Mouse (Mus musculus) left cerebral cortex, adult 11 months (tissue): ENCODE results near the gene Stk26.

Experiments
- DNase-seq: peaks from one replicate; pipeline ENCODE4 v3.0.0; 2022; ENCODE audit warnings: low spot score

The Stk26 gene

DNA sequence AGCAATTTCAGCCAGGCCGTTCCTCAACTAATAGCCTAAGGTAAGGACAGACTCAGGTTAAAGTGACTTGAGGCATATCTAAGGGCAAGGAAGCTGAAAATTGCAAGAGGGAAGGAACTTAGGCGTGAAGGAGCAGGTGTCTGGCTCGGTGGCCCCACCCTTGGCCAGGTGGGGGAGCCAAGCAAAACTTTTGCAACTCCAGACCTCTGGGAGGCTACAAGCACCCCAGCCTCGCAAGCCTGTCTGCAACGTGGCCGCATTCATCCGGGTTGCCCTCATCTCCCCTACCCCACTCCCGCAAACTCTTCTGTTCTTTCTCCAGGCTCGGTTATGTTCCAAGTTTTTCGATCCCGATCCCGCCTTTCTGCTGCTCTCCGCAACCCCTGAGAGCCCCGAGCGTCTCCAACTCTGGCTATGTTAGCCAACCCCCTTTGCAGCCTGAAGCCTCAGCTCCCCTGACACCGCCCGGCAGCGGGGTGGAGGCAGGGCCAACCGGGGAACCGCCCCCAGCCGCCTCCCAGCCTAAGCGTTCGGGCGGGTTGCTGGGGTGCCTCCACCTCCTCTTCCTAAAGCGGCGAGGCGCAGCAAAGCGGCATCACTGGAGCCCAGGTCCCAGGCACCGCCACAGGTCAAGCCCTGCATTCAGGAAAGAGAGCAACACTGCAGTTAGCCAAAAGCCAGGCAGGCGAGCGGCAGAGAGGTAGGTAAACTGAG lies at the start of gene Stk26:
Stk26 (plus strand) TSS at position 201 of the 714 bp plus-strand sequence.
- DNase-seq, result no peak

DNA sequence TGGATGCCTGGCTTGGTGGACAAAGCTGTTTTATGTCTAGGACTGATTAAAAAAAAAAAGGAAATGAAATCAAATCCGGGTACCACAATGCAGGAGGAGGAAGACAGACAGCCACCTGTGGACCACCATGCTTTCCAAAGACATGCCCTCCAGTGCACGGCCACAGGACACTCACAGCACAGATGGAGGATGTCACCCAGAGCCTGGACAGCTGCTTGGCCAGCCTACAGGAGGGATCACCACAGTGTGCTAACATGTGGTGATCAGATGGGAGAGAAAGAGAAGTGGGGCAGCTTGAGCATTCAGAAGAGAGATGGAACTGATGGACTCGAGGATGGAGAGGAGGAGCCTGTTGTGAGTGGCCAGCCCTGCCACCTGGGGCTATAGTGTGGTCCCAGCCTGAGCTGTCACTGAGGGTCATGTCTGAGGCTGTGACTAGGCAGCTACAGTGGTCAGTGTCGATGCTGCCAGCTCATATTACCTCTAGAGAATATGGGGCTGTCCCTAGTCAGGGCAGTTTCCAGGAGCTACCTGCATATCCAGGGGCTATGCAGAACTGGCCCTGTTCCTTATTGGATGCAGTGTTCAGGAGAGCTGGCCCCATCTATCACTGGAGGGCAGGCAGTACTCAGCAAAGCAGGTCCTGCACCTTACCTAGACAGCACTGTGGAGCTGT lies 47.7 kb upstream of the Stk26 start:
- no peak for DNase-seq

DNA sequence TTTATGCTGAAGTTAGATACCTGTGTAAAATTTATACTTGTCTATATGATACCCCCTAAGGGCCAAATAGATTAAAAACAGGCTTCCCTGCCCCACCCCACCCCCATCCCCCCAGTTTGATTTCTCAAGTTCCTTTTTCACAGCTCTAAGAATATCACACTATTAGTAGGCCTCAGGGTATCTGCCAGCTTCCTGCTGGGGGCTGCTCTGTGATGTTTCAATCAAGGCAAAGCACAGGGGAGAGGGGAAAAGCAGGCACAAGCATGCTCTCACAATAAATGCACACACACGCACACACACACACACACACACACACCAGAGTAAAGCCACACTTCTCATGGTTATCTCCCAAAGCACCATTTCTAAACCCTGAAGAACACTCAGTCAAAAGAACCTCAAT lies 43.0 kb upstream of the Stk26 start:
- no peak for DNase-seq

DNA sequence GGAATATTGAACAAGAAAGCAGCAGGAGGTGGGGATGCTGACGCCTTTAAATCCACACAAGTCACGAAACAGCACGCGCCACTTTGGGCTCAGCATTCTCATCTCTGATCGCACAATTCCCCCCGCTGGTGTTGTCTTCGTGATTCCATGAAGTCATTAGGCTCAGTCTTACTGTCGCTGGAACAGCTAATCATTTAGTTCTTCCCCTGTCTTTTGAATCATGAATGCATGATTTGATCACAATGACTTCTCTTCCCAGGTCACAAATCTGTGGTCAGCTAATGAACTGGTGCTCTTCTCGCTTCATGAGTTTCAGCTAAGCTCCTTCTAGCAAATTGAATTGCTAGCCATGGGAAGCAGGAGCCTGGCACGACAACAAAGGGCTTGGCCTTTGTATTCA lies 42.3 kb upstream of the Stk26 start:
- no peak for DNase-seq

DNA sequence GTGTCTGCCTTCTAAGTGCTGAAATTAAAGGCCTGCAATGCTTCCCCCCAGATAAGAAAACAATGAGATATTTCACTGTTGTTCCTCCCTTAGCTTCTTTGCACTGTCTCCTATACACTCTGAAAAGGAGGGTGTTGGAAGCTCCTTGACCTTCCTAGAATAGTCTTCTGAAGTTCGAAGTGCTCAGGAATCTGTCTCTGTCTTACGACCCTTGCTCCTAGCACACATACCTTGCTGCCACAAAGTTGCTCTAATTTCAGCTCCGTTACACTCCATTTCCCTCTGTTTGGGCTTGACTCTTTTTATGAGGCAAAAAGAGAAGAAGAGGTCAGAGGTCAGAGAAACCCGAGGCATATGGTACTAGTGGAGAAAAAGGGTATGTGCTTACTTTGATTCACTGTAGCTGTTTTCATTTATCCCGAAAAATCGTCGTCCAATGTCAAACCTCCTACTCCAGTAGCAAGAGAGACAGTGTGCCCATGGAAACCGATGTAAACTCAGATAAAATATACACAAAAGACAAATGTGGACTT lies 41.1 kb upstream of the Stk26 start:
- DNase-seq, result no peak

DNA sequence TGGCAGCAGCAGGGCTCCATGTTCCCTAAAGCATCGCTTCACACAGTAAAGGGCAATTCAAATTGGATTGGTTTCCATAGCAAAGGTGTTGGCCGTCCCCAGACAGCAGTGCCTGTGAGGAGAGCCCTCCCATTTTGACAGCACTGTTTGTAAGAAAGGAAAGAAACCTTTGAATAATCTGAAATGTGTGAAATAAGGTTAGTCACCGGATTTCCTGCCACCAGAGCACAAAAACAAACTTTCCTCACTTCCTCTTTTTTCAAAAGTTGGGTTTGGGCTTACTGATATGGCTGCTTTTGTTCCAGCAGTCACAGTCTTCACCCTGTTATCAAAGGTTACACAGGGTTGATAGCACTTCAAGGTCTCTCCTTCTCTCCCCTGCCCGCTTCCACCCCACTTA lies 35.2 kb upstream of the Stk26 start:
- no peak for DNase-seq

DNA sequence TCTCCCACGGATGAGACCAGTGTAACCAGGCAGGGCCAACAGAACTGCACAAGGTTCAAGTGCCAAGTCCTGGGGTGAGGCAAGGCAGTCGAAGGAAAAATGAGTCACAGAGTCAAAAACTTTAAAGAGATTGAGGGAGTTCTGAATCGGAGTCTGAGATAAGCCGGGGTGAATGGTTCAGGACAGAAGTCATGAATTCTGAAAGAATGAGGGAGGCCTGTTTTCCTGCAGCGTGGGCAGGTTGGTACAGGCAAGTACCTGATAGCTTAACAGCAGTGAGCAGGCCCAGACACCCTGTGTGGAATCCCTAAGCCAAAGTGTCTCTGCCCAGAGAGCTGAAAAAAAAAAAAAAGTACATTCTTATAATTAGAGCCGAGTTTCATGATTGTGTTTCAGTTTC lies 17.0 kb upstream of the Stk26 start:
- DNase-seq, result no peak

DNA sequence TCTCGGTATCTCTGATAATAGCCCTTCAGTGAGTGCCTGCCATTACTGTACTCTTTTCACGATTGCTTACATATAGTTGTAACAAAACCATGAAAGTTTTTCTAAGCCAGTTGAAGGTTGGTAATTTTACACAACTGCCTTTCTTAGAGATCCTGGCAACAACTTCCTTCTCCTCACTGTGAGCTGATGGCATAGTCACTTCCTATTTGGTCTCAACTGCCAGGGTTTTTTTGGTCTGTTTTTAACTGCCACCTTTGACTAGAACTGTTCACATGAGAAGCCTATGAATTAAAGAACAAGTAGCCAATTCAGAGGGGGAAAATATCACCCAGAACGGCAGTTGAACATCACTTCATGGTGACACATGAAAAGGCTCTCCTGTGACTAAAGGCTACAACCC lies 5.3 kb upstream of the Stk26 start:
- no peak for DNase-seq

DNA sequence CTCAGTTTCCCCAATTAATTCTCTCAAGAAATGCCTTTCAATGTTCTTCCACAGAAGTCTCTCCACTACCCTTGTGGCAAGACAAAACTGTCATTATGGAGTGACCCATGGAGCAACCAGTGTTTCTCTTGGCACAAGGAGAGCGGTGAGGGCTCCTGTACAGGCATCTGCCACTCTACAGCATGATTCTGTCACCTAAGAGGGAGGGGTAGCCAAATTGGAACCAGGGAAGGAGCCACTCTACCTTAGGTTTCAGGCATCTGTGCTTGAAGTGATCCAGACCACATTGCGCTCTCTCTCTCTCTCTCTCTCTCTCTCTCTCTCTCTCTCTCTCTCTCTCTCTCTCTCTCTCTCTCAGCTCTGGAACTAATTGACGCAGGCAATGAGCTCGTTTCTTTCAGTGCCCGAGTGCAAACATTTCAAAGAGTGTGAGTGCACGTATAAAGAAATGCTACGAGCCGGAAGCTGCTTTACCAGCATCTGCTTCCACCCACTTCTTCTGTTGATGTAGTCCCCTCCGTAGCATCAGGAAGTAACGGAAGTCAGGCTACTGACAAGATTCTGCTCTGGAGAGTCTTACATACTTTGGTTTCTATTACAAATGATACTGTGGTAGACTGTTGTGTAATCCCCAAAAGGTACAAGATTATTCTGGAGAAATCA lies 4.7 kb upstream of the Stk26 start:
- no peak for DNase-seq

DNA sequence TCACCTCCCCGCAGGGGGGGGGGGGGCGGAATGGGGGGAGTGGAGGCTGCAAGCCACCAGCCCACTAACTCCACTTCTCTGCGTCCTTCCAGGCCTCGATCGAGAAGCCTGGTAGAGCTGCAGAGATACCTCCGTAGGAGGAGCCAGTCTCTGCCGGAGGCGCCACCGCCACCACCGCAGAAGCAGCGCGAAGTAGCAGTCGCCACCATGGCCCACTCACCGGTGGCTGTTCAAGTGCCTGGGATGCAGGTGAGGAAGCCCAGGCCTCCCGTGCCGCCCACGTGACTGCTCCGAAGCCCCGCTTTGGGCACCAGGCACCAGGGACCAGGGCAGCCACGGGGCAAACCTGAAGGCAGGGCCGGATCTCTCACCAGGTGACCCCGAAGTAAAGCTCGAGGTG lies 740 bp downstream of the Stk26 start:
- no peak for DNase-seq

DNA sequence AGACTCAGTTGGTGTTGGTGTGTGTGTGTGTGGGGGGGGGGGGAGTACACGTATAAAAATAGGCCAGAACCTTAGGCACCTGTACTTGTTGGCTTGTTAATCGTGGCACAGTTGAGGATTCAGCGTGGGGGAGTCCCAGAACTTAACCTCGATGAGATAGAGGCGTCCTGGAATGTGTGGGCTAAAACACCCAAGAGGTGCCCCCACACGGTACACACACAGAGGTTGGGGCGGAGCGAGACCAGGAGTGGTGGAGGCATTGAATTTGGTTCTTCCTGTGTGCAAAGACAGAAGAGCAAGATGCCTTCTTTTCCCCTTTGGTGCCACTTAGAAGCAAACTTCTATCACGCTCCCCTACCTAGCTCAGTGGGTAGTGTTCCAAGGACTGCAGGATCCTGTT lies 1.2 kb downstream of the Stk26 start:
- DNase-seq, result no peak

DNA sequence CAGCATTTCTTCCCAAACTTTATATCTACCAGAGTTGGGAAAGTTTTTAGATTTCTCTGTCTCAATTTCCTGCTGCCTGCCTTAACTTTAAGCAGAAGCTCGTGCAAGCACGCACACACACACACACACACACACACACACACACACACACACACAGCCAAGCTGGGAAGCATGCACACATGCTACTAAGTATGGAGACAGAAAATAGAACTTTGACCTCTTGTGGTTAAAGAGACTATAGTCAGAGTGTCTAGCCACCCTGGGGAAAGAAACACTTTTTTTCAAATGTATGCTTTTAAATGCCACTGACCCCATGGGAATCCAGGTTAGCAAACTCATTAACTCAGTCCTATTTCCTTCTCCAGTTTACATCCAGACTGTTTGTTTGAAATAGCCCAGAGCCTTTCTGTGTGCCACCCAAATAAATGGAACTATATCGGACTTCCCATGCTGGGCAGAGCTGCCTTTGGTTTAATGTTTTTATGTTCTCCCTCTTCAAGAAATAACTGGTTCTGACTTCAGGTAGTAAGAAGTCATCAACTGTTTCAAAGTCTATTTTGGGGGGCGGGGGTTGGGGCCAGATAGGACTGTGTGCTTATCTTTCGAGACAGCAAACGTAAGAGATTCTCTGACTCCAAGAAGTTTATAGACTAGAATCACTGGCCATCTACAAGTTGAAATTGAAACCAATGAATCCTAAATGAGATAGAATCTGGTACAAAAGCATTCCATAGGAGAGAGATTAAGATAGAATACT lies 9.8 kb downstream of the Stk26 start:
- DNase-seq, result no peak

DNA sequence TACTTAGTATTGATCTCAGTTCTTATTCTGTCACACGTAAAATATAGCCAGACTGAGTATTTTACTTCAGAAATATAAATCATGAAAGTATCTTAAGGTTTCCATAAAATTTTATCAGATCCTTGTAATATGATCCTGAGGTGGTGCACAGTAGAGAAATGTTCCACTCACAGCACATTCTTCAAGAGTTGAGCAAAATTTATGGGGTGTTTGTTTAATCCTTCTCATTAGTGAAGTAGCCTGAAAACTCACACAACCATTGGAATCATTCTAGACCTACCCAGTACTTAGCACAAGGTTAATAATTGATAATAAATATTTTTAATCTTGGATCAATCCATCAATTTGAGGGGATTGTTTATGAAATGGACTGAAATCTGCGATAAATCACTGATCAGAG lies 22.9 kb downstream of the Stk26 start:
- DNase-seq, result no peak

DNA sequence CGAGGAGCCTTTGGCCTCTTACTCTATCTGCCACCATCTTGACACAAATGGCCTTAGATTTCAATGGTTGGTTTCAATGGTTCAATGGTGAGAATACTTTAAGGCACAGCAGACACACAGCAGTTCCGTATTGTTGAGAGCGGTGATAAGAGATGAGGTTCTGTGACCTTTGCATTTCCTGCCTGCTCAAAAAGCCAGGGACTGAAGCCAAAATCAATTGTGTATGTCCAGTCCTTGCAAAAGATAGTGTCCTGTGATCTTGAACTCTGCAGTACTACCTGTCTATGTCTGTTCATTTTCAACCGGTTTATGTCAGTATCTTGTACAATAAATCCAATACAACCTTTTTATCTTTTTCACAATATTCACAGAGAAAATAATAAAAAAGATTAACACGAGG lies 23.9 kb downstream of the Stk26 start:
- DNase-seq, result no peak

DNA sequence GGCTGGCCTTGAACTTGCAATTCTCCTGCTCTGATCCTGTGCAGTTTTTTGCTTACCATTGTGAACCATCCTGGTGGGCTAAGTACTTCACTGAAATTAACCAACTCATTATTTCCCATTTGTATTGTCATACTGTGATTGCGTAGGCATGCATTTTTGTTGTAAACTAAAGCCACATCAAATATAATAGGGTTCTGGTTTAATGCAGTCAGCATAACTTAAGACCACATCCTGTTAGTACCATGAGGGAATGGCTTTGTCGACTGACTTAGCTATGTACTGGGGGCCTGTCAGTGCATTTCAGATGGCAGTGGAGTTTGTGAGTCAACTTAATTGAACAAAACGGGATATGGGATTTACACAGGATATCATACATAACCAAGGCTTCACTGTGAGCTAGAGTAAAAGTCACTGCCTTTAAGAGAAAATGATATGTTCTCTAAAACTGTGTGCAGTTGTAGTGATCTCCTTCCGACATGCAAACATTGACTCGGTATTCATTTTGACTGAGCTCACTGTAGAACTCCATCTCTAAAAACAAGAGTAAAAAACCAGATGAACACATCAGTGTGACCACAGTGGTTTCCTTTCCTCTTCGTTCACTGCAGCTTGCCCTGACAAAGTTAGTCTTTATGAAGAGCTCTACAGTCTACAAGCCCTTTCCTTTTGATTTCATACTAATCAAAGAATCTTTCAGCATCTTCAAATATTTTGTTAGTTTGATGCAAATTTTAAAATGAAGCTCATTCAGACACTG lies 33.6 kb downstream of the Stk26 start:
- DNase-seq, result no peak

DNA sequence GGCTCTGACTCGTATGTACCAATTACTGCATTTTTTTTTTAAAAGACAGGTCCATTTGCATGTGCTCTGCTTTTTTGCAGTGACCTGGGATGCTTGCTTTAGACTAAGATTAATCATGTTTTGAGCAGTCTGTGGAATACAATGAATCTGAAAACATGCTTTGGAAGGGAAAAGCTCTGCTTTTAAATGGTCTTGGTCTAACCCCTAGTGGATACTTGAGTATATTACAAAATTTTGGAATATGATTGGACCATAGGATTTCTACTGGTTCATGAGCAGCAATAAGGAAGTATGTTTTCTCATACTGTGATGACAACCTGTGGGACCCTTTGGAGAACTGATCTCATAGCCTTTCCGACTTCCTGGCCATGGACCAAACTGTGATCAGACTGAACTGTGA lies 47.2 kb downstream of the Stk26 start:
- no peak for DNase-seq

DNA sequence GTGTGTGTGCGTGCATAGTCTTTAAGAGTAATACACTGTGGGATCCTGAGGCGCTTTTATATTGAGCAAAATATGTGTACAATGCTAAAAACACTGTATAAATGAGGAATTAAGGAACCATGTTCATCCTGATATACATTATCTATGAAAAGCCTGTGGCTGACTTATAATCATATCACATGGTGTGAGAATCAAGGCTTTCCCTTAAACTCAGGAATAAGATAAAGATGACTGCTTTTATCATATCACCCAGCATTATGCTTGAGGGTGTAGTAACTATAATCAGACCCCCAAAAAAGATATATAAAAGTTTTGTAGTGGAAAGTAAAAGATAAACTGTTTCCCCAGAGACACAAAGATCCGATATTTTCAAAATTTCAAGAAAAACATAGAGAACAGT lies 62.6 kb downstream of the Stk26 start:
- no peak for DNase-seq

DNA sequence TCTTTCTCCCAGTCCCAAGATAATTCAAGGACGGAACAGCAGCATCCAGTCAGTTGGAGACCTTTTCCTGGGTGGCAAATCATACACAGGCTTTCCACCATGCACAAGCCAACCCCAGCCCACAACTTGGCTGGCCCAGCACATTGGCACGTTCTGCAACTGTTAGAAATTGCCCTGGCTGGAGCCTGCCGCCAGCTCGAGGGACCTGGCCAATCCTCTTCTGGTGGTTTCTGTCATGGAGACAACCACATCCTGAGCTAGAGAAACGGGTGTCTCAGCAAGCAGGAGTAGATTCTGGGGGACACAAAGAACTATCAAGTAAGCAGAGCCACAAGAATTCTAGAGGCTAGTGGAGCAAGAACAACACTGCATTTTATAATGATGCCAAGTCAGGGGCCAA lies 69.1 kb downstream of the Stk26 start:
- DNase-seq, result no peak

DNA sequence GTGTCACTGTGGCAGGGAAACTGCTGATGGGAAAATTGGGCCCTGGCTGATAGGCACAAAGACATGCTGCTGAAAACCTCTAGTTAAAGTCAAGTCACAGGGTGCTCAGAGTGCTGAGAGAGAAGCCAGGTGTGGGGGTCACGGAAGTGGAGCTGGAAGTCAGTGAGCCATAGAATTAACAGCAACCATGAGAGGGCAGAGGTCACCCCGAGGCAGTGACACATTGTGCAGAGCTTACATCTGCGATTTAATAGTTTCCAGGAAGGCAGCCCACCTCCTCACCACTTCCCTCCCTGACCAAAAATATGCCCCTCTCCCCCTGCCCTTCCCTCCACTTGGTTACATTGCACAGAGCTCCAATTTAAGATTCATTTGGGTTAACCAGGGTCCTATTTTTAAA lies 76.5 kb downstream of the Stk26 start:
- DNase-seq, result no peak

DNA sequence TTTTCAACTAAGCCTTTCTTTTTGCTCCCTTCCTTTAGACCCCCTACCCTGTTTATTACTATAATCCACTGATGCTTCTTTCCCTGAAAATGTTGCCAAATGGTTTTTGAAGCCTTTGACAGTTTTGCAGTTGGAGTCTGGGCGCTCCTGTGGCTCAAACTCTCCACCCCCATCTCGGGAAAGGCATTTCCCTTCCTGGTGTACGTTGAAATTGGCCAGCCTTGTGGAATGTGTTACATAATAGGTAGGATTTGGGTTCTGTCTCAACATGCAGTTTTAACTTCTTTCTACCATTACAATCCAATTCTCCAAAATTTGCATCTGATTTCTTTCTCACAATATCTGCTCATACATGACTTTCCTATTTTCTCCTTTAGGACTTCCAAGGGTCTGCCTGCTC lies 77.9 kb downstream of the Stk26 start:
- DNase-seq, result no peak

DNA sequence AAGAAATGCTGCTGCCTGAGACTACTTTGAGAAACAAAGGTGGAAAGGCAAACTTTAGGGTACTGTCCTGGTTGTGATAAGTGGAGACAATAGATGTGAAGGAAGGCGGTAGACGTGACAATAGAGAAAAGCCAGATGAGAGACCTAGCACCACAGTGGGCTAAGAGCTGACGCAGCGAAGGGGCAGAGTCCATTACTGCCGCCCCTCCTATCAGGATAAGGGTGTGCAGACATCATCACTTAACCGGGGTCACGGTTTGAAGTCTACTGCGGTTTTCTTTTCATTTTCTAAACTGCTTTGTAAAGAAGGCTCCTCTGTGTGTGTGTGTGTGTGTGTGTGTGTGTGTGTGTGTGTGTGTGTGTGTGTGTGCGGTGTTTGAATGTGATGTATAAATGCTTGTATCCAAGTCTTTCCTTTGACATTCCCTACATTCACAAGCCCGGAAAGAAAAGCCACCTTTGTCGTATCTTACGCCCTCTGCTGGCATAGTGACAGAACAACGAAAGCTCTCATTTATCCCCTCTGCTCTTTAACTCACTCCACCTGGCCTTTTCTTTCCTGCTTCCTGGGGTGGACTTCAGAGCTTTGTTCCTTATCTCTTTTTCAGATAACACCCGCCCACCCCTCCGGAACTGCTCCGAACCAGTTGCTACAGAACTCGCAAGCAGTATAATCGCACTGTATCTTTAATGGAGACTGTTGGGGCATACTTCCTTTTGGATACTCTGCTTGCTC lies 84.0 kb downstream of the Stk26 start:
- DNase-seq, result peak; percentile 6
